Mouse (Mus musculus) intestine, postnatal 0 days (tissue): ENCODE data around the gene Rnf32. TPM values are rescaled to one million over a fixed set of nuclear protein-coding genes. Genes with fewer than 3 reads are reported as not detected.

Experiments used
- ATAC-seq: fragments of 200-750 bp; cut with Nextera tagmentation; 2 replicates; pipeline ENCODE4 v1.8.0; 2017; ENCODE audit warnings: mild to moderate bottlenecking, moderate TSS enrichment, moderate library complexity
- H3K27ac ChIP-seq: fragments of 300-500 bp; sonication (generic); 2 replicates; pipeline ENCODE4 v1.5.1; 2014; ENCODE audit warnings: mild to moderate bottlenecking, low read depth, low read length, moderate library complexity
- H3K27me3 ChIP-seq: fragments of 300-500 bp; sonication (generic); replicated peaks from 2 replicates; pipeline ENCODE4 v1.6.1; 2014; ENCODE audit warnings: low read length, mixed read lengths; ENCODE audit not compliant: control insufficient read depth, insufficient read depth
- H3K36me3 ChIP-seq: fragments of 300-500 bp; sonication (generic); 2 replicates; pipeline ENCODE4 v1.6.1; 2014; ENCODE audit warnings: mild to moderate bottlenecking, moderate library complexity; ENCODE audit not compliant: control insufficient read depth, insufficient read depth
- H3K4me1 ChIP-seq: fragments of 300-500 bp; sonication (generic); replicated peaks from 2 replicates; pipeline ENCODE4 v1.6.1; 2014; ENCODE audit warnings: antibody characterized with exemption, low read length, mixed read lengths; ENCODE audit not compliant: control insufficient read depth, insufficient read depth
- H3K4me2 ChIP-seq: fragments of 300-500 bp; sonication (generic); replicated peaks from 2 replicates; pipeline ENCODE4 v1.6.1; 2014; ENCODE audit warnings: low read depth, mild to moderate bottlenecking, moderate library complexity
- H3K4me3 ChIP-seq: fragments of 300-500 bp; sonication (generic); 2 replicates; pipeline ENCODE4 v1.5.1; 2014; ENCODE audit warnings: low read depth, low read length
- H3K9ac ChIP-seq: fragments of 300-500 bp; sonication (generic); 2 replicates; pipeline ENCODE4 v1.6.1; 2014; ENCODE audit warnings: mild to moderate bottlenecking, low read depth, low read length
- H3K9me3 ChIP-seq: fragments of 300-500 bp; sonication (generic); 2 replicates; pipeline ENCODE4 v1.6.1; 2016; ENCODE audit warnings: mixed run types; ENCODE audit not compliant: control insufficient read depth
- CTCF ChIP-seq: sonication (generic); IDR thresholded peaks from 2 replicates; pipeline ENCODE4 v1.5.1; 2016; ENCODE audit warnings: low read depth, mild to moderate bottlenecking, control low read depth, antibody characterized with exemption, moderate library complexity
- WGBS: fragments of 180-500 bp; shearing (Covaris S2); extraction: QIAGEN DNeasy Blood & Tissue Kit; methylation state at CpG from one replicate; pipeline ENCODE4 v1.1.7; 2014; 5-methylcytosine and 5-hydroxymethylcytosine counted together
- polyA plus RNA-seq: library from polyadenylated mRNA; unstranded; fragments of >200 nt; fragmentation: Nextera tagmentation; extraction: Ambion mirVana; gene quantifications from 2 replicates; pipeline ENCODE4 v1.2.1, GENCODE M21; 2015

The Rnf32 gene
- polyA plus RNA-seq, 1 experiment from 2014 or later: 4.6 TPM

- H3K4me1 ChIP-seq: no peaks in the 10 kb centered on the region
- H3K9me3 ChIP-seq: no peaks in the 10 kb centered on the region
- no peaks in the 10 kb centered on the region for H3K36me3 ChIP-seq
- no peak overlapping the region for H3K4me3 ChIP-seq
- H3K4me2 ChIP-seq: no peak overlapping the region
- WGBS: 45% methylated on average over 5 of the region's 5 CpGs
- no peak for TF ChIP-seq CTCF
- no peak overlapping the region for H3K27ac ChIP-seq
- no peaks in the 10 kb centered on the region for H3K27me3 ChIP-seq
- ATAC-seq: no peak
- H3K9ac ChIP-seq: no peak overlapping the region
Observed at GRCm38 (mm10) chr5:29186798-29187197, 9.0 kb upstream of the Rnf32 start.

GRCm38 (mm10) chr5:29195231-29195569 is 592 bp upstream of the Rnf32 start:
- Histone ChIP-seq H3K9me3 (no peaks in the 10 kb centered on the region), H3K4me1 (no peaks in the 10 kb centered on the region; the same call in 1 of the 2 replicates), H3K4me2 (peak overlapping the region; percentile 82), H3K27me3 (no peaks in the 10 kb centered on the region), H3K4me3 (peak overlapping the region; percentile 61), H3K9ac (peak overlapping the region; percentile 68), H3K27ac (peak overlapping the region; percentile 74), H3K36me3 (no peaks in the 10 kb centered on the region)
- peak; percentile 15; the same call in 1 of the 2 replicates for ATAC-seq
- WGBS: 6% methylated on average over 9 of the region's 9 CpGs
- no peak for TF ChIP-seq CTCF

- Histone ChIP-seq H3K9ac (peak overlapping the region; percentile 68; the same call in 1 of the 2 replicates), H3K9me3 (no peaks in the 10 kb centered on the region), H3K27ac (0 out of 2 replicates have a peak overlapping the region, but pooled peaks have one; percentile 15), H3K4me2 (peak overlapping the region; percentile 82), H3K4me1 (no peaks in the 10 kb centered on the region; the same call in 1 of the 2 replicates), H3K4me3 (peak overlapping the region; percentile 61), H3K36me3 (no peaks in the 10 kb centered on the region), H3K27me3 (no peaks in the 10 kb centered on the region)
- no peak for TF ChIP-seq CTCF
- no peak for ATAC-seq
- WGBS: 7% methylated on average over 12 of the region's 12 CpGs
Observed at GRCm38 (mm10) chr5:29196264-29196658, 469 bp downstream of the Rnf32 start.

- H3K4me2 ChIP-seq: peak overlapping the region; percentile 82
- 87% methylated on average over 4 of the region's 4 CpGs for WGBS
Observed at GRCm38 (mm10) chr5:29197187-29197586, 1.4 kb downstream of the Rnf32 start.

GRCm38 (mm10) chr5:29198960-29199488 is 3.2 kb downstream of the Rnf32 start:
- no peaks in the 10 kb centered on the region; the same call in 1 of the 2 replicates for H3K4me1 ChIP-seq
- H3K9ac ChIP-seq: no peak overlapping the region
- WGBS: 75% methylated on average over 4 of the region's 4 CpGs
- H3K4me2 ChIP-seq: no peak overlapping the region
- peak overlapping the region; percentile 30; the same call in 1 of the 2 replicates for H3K27ac ChIP-seq
- H3K9me3 ChIP-seq: no peaks in the 10 kb centered on the region
- H3K27me3 ChIP-seq: no peaks in the 10 kb centered on the region
- no peaks in the 10 kb centered on the region for H3K36me3 ChIP-seq
- TF ChIP-seq CTCF: no peak
- H3K4me3 ChIP-seq: no peak overlapping the region
- ATAC-seq: no peak

More at GRCm38 (mm10) chr5:29197187-29197586, 1.4 kb downstream of the Rnf32 start:
- Histone ChIP-seq H3K9ac (no peak overlapping the region), H3K4me1 (no peaks in the 10 kb centered on the region; the same call in 1 of the 2 replicates), H3K9me3 (no peaks in the 10 kb centered on the region), H3K27ac (no peak overlapping the region), H3K4me3 (no peak overlapping the region), H3K36me3 (no peaks in the 10 kb centered on the region), H3K27me3 (no peaks in the 10 kb centered on the region)
- no peak for ATAC-seq
- TF ChIP-seq CTCF: no peak

- H3K9ac ChIP-seq: no peak overlapping the region
- H3K4me3 ChIP-seq: no peak overlapping the region
- peak overlapping the region; percentile 30 for H3K27ac ChIP-seq
- H3K4me2 ChIP-seq: 0 out of 2 replicates have a peak overlapping the region, but pooled peaks have one; percentile 9
- H3K27me3 ChIP-seq: no peaks in the 10 kb centered on the region
- H3K4me1 ChIP-seq: no peaks in the 10 kb centered on the region; the same call in 1 of the 2 replicates
- H3K9me3 ChIP-seq: no peaks in the 10 kb centered on the region
- no peaks in the 10 kb centered on the region for H3K36me3 ChIP-seq
- 34% methylated on average over 3 of the region's 3 CpGs for WGBS
- TF ChIP-seq CTCF: no peak
- ATAC-seq: peak; percentile 82
Observed at GRCm38 (mm10) chr5:29199868-29200267, 4.1 kb downstream of the Rnf32 start.

- no peaks in the 10 kb centered on the region for H3K27me3 ChIP-seq
- no peak overlapping the region for H3K4me2 ChIP-seq
- WGBS: 60% methylated on average over 5 of the region's 5 CpGs
- no peak for ATAC-seq
- no peak overlapping the region for H3K4me3 ChIP-seq
- H3K36me3 ChIP-seq: no peaks in the 10 kb centered on the region
- no peak overlapping the region for H3K9ac ChIP-seq
- no peaks in the 10 kb centered on the region for H3K9me3 ChIP-seq
- no peak for TF ChIP-seq CTCF
- 0 out of 2 replicates have a peak, but pooled peaks cover 2% of the 10 kb centered on the region for H3K4me1 ChIP-seq
- no peak overlapping the region for H3K27ac ChIP-seq
Observed at GRCm38 (mm10) chr5:29205690-29206089, 9.9 kb downstream of the Rnf32 start.
